Mouse (Mus musculus) limb, embryonic 12.5 days (tissue): ENCODE data around the gene Wdr81. TPM values are rescaled to one million over a fixed set of nuclear protein-coding genes. Genes with fewer than 3 reads are reported as not detected.

Experiments used
- ATAC-seq: fragments of 200-750 bp; cut with Nextera tagmentation; 2 replicates; pipeline ENCODE4 v1.8.0; 2017; ENCODE audit warnings: low read depth, moderate TSS enrichment; ENCODE audit not compliant: insufficient number of reproducible peaks, insufficient read depth, low FRiP score, low TSS enrichment
- H3K27ac ChIP-seq: fragments of 300-500 bp; sonication (generic); 2 replicates; pipeline ENCODE4 v1.5.1; 2016; ENCODE audit warnings: mild to moderate bottlenecking, moderate library complexity
- H3K27me3 ChIP-seq: fragments of 300-500 bp; sonication (generic); 2 replicates; pipeline ENCODE4 v1.6.1; 2016; ENCODE audit warnings: mild to moderate bottlenecking, moderate library complexity
- H3K36me3 ChIP-seq: fragments of 300-500 bp; sonication (generic); 2 replicates; pipeline ENCODE4 v1.6.1; 2016; ENCODE audit warnings: mild to moderate bottlenecking, moderate library complexity
- H3K4me1 ChIP-seq: fragments of 300-500 bp; sonication (generic); replicated peaks from 2 replicates; pipeline ENCODE4 v1.6.1; 2016
- H3K4me2 ChIP-seq: fragments of 300-500 bp; sonication (generic); 2 replicates; pipeline ENCODE4 v1.6.1; 2016; ENCODE audit warnings: mild to moderate bottlenecking, moderate library complexity
- H3K4me3 ChIP-seq: fragments of 300-500 bp; sonication (generic); replicated peaks from 2 replicates; pipeline ENCODE4 v1.5.1; 2016; ENCODE audit warnings: mild to moderate bottlenecking
- H3K9ac ChIP-seq: fragments of 300-500 bp; sonication (generic); replicated peaks from 2 replicates; pipeline ENCODE4 v1.6.1; 2016; ENCODE audit warnings: mild to moderate bottlenecking, moderate library complexity
- H3K9me3 ChIP-seq: fragments of 300-500 bp; sonication (generic); 2 replicates; pipeline ENCODE4 v1.6.1; 2016; ENCODE audit warnings: mild to moderate bottlenecking, moderate library complexity
- WGBS: fragments of 180-500 bp; shearing (Covaris S2); methylation state at CpG from one replicate; pipeline ENCODE4 v1.1.7; 2016; 5-methylcytosine and 5-hydroxymethylcytosine counted together
- polyA plus RNA-seq: library from polyadenylated mRNA; unstranded; fragments of >200 nt; fragmentation: Nextera tagmentation; extraction: Ambion mirVana; gene quantifications from 2 replicates; pipeline ENCODE4 v1.2.1, GENCODE M21; 2016

The Wdr81 gene
- polyA plus RNA-seq, 1 experiment from 2014 or later = 6.8 TPM

DNA sequence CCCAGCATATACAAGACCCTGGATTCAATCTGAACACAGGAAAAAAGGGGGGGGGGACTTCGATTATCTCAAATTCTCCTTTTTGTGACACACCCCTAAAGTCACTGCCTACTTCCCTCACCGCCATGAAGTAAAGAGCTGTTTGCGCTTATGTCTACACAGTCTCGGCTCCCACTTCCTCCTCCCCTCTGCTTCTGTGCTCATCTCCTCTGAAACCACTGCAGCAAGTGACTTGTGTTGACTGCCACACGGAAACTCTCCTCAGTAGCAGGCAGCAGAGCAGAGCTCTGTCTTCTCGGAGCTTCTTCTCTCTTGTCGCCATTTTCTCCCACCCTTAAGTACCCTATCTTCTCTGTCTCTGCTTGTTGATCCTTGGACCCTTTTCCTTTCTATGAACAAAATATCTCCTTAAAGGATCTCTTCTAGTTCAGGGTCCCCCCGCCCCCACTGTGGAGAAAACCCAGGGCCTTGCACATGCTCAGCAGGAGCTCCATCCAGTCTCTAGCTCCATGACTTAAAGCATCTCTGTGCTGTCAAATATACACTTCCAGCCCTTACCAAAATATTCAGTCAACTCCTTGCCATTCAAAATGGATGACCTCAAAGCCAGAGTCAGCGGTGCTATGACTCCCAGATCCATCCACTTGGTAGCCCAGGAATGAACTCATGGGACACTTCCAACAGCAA, 25.4 kb downstream of the Wdr81 start:
- Histone ChIP-seq H3K27ac (no peak overlapping the region), H3K9ac (no peak overlapping the region), H3K9me3 (peaks cover 3% of the 10 kb centered on the region; the same call in 1 of the 2 replicates), H3K4me1 (no peaks in the 10 kb centered on the region), H3K27me3 (no peaks in the 10 kb centered on the region), H3K4me3 (no peak overlapping the region), H3K36me3 (no peaks in the 10 kb centered on the region), H3K4me2 (no peak overlapping the region)
- WGBS = 85% methylated on average over 9 of the region's 9 CpGs
- no peak for ATAC-seq

DNA sequence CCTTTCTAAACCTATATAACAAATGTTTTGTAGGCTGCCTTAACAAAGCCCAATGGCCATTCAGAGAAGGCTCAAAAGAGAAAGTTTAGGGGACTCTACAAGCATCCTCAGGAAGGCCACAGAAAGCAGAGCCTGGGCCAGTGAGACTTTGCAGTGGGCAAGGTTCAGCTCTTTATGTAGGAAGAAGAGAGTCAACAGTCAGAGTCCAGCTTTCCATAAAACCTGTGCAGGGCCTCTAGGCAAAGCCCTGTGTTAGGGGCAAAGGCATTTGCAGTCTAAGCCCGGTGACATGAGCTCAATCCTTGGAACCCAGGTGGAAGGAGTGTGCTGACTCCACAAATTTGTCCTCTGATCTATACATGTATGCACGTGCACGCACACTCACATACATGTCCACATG, 30.1 kb downstream of the Wdr81 start:
- no peak for ATAC-seq
- Histone ChIP-seq H3K27ac (no peak overlapping the region), H3K9me3 (no peaks in the 10 kb centered on the region), H3K4me3 (no peak overlapping the region), H3K36me3 (no peaks in the 10 kb centered on the region), H3K9ac (no peak overlapping the region), H3K4me2 (no peak overlapping the region), H3K27me3 (no peaks in the 10 kb centered on the region), H3K4me1 (peaks cover 18% of the 10 kb centered on the region)
- 90% methylated on average over 3 of the region's 3 CpGs for WGBS

DNA sequence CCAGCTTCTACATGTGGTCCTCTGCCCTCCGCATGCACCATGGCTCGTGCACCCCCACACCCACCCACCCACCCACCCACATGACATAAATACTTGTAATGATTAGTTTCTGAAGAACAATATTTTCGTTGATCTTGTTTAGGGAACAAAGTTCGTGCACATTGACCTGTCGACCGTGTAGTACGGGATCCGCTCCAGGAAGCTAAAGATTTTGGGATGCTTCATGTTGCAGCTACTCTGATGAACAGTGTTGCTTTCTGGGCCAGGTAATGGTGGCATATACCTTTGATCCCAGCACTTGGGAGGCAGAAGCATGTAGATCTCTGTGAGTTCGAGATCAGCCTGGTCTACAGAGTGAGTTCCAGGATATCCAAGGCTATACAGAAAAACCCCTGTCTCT, 30.5 kb downstream of the Wdr81 start:
- ATAC-seq = no peak

DNA sequence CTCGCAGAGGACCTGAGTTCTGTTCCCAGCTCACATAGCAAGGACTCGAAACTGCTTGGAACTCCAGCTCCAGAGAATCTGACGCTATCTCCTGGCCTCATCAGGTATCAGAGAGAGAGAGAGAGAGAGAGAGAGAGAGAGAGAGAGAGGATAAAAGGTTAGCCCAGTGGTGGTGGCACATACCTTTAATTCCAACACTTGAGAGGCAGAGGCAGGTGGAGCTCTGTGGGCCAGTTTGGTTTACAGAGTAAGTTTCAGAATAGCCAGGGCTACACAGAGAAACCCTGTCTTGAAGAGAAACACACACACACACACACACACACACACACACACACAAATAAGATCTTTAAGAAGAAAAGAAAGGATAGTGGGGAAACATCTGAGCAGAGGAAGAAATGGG, 31.4 kb downstream of the Wdr81 start:
- 89% methylated on average over 3 of the region's 3 CpGs for WGBS
- Histone ChIP-seq H3K4me2 (no peak overlapping the region), H3K4me3 (no peak overlapping the region), H3K36me3 (no peaks in the 10 kb centered on the region), H3K4me1 (peaks cover 18% of the 10 kb centered on the region), H3K9me3 (no peaks in the 10 kb centered on the region), H3K27ac (no peak overlapping the region), H3K27me3 (no peaks in the 10 kb centered on the region), H3K9ac (no peak overlapping the region)
- no peak for ATAC-seq

More for the DNA sequence above, 30.5 kb downstream of the Wdr81 start:
- H3K4me1 ChIP-seq = peaks cover 18% of the 10 kb centered on the region
- H3K9ac ChIP-seq = no peak overlapping the region
- H3K9me3 ChIP-seq = no peaks in the 10 kb centered on the region
- no peak overlapping the region for H3K27ac ChIP-seq
- H3K36me3 ChIP-seq = no peaks in the 10 kb centered on the region
- 91% methylated on average over 9 of the region's 9 CpGs for WGBS
- H3K4me2 ChIP-seq = no peak overlapping the region
- H3K4me3 ChIP-seq = no peak overlapping the region
- no peaks in the 10 kb centered on the region for H3K27me3 ChIP-seq

DNA sequence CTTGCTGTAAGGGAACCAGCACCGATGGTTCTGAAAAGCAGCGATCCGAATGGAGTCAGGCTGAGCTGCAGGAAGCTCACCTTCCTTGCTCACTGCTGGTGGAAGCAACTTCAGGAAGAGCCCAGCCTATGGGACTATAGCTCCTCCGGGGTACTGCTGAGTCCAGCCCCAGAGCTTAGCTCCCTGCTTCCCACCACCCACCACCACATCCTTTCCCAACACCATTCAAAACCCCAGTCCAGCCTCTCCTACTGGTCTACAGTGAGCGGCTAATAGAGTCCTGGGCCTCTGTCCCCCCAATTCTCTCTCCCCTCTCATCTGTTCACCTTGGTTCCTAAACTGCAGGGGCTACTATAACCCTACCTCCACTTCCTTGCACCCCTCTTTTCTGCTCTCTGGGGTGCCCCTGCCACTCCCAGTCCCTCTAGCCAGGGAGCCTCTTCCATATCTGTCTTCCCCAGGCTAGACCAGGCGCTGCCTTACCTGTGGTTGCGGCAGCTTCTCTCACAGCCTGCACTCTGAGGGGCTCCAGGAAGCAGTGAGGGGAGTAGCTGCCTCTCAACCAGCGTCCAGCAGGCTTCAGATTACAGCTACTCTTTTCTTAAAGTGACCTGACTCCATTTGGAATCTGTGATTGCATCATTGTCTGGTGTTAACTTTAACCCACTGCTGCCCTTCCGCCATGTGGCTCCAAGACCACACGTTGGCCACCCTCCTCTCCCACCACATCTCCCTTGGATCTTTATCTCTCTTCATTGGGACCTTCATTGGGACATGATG, 32.3 kb downstream of the Wdr81 start, which contains the start of gene Serpinf1:
Serpinf1 (minus strand) TSS at position 689 of the 780 bp plus-strand sequence.
- no peaks in the 10 kb centered on the region for H3K9me3 ChIP-seq
- peak within 1 kb of the TSS; percentile 54 for H3K9ac ChIP-seq
- peak; percentile 53 for ATAC-seq

DNA sequence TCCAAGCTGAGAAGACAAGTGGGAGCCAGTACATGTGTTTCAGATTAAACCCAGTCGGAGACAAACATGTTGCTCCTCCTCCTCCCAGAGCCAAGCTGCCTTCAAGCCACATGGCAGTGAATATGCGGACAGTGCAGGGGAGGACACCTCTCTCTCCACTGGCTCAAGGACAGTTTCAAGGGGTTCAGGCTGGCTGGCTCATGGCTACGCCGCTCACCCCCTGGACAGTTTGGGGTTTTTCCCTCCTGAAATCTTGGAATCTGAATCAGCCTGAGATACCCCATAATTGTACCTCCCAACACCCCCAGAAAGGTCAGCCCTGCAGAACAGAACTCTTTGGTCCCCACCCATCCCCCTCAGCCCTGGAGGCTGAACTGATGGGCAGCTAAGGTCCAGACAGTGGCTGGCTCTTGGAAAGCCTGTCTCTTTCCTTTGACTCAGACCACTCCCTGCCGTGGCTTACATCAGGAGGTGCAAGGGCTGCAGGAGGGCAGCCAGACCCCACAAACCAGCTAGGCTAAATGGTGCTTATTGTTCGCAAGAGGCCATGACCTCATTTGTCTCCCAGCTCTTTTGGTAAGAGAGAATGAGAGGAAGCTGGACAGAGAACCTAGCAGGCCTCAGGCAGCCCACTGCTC, 33.0 kb downstream of the Wdr81 start:
- H3K9ac ChIP-seq = peak overlapping the region; percentile 54
- ATAC-seq = peak; percentile 37; the same call in 1 of the 2 replicates
- WGBS = 25% methylated on average over 6 of the region's 6 CpGs
- peak overlapping the region; percentile 76 for H3K27ac ChIP-seq
- peak overlapping the region; percentile 68 for H3K4me2 ChIP-seq
- peaks cover 18% of the 10 kb centered on the region for H3K4me1 ChIP-seq
- peak overlapping the region; percentile 47 for H3K4me3 ChIP-seq
- H3K9me3 ChIP-seq = no peaks in the 10 kb centered on the region
- peaks cover 13% of the 10 kb centered on the region for H3K36me3 ChIP-seq
- H3K27me3 ChIP-seq = no peaks in the 10 kb centered on the region

More for the DNA sequence above, 32.3 kb downstream of the Wdr81 start, which contains the start of gene Serpinf1:
- Histone ChIP-seq H3K4me3 (peak within 1 kb of the TSS; percentile 47), H3K36me3 (peaks cover 6% of the 10 kb centered on the region; the same call in 1 of the 2 replicates), H3K27me3 (no peaks in the 10 kb centered on the region), H3K4me1 (peaks cover 18% of the 10 kb centered on the region), H3K27ac (peak within 1 kb of the TSS; percentile 76), H3K4me2 (peak within 1 kb of the TSS; percentile 68)
- WGBS = 21% methylated on average over 10 of the region's 10 CpGs

DNA sequence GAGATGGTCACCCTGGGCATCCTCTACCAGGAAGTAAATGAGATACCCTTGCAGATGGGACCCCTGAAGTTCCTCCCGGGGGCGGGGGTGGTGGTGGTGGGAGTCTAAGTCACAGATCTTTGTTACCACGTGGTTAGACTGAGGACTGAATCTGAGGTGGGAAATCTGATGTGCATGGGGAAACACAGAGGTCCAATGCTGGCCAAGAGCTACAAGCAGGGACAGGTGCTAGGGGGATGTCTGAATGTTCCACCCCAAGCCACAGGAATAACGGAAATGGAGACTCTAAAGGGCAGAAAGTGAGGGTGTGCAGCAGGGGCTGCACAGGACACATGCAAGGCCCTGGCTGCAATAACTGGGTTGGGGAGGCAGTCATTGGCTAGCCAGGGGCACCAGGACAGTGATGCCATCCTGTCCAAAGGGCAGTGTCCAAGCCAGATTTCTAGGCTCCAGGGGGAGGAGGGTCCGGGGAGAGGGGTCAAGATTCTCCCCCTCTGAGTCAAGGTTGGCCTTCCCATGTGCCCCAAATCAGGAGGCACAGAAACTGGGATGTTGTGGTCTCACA, 33.6 kb downstream of the Wdr81 start:
- Histone ChIP-seq H3K27ac (peak overlapping the region; percentile 76), H3K4me2 (peak overlapping the region; percentile 68), H3K36me3 (peaks cover 19% of the 10 kb centered on the region), H3K4me3 (peak overlapping the region; percentile 47), H3K27me3 (no peaks in the 10 kb centered on the region), H3K9ac (peak overlapping the region; percentile 54), H3K9me3 (no peaks in the 10 kb centered on the region), H3K4me1 (peaks cover 18% of the 10 kb centered on the region)
- 46% methylated on average over 5 of the region's 5 CpGs for WGBS
- peak; percentile 8; the same call in 1 of the 2 replicates for ATAC-seq

DNA sequence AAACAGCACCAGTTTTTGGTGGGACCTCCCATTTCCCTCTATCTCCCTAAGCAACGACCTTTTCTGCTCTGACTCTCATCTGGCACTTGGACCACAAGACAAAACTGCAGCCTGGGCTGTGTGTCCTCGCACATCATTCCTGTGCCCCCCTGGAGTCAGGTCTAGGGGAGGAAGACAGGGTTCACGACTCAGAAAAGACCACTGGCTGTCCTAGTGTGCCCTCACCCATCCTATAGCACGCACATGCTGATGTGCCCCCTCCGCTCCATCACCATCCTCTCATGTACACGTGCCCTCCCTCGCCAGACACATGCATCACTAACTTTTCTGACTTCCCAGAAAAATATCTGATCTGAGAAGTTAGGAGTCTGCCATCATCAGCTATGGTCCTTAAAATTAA, 34.5 kb downstream of the Wdr81 start:
- 86% methylated on average over 7 of the region's 7 CpGs for WGBS
- Histone ChIP-seq H3K4me3 (no peak overlapping the region), H3K9ac (no peak overlapping the region), H3K36me3 (peaks cover 28% of the 10 kb centered on the region), H3K9me3 (no peaks in the 10 kb centered on the region), H3K27ac (no peak overlapping the region), H3K27me3 (no peaks in the 10 kb centered on the region), H3K4me2 (peak overlapping the region; percentile 68; the same call in 1 of the 2 replicates), H3K4me1 (peaks cover 18% of the 10 kb centered on the region)
- no peak for ATAC-seq

DNA sequence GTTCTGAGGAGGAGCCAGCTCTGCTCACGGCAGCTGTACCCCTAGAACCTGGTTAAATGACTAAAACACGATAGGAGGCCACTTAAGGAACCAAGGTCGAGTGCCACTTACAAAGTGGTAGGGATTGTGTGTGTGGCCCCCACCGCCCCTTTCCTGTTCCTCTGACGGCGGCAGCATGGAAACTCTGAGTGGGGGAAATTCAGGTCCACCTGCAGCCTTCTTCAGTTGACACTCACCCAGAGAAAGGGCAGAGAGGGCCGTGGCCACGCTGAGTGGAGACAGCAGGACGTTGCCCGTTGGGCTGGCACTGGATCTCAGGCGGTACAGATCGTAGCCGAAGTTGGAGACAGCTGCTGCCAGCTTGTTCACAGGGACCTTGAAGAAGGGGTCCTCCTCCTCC, 38.5 kb downstream of the Wdr81 start:
- no peak overlapping the region for H3K27ac ChIP-seq
- 91% methylated on average over 13 of the region's 13 CpGs for WGBS
- H3K36me3 ChIP-seq = peaks cover 64% of the 10 kb centered on the region

DNA sequence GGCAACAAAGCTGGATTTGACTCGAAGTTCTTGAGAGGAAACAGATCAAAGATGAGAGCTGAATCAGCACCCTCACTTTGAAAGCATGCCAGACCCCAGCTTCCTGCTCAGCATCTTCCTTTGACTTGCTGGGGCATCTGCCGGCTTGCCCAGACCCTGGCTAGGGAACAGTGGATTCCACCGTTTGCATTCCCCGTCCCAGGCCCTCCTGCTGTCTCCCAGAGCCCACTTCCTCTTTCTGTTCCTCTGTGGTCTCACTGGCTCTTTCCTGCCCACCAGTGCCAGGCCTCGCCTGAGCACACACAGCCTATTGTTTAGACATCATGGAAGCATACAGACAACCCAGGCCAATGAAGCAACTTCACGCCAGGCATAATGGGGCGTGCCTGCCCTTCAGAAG, 39.4 kb downstream of the Wdr81 start:
- Histone ChIP-seq H3K4me1 (no peaks in the 10 kb centered on the region), H3K27ac (no peak overlapping the region), H3K9me3 (no peaks in the 10 kb centered on the region), H3K36me3 (peaks cover 73% of the 10 kb centered on the region), H3K9ac (no peak overlapping the region), H3K4me3 (no peak overlapping the region), H3K27me3 (no peaks in the 10 kb centered on the region), H3K4me2 (no peak overlapping the region)
- ATAC-seq = no peak
- 64% methylated on average over 7 of the region's 7 CpGs for WGBS

More for the DNA sequence above, 38.5 kb downstream of the Wdr81 start:
- H3K9me3 ChIP-seq = no peaks in the 10 kb centered on the region
- no peak for ATAC-seq
- H3K4me2 ChIP-seq = no peak overlapping the region
- H3K9ac ChIP-seq = no peak overlapping the region
- H3K27me3 ChIP-seq = no peaks in the 10 kb centered on the region
- H3K4me3 ChIP-seq = no peak overlapping the region
- H3K4me1 ChIP-seq = peaks cover 8% of the 10 kb centered on the region

DNA sequence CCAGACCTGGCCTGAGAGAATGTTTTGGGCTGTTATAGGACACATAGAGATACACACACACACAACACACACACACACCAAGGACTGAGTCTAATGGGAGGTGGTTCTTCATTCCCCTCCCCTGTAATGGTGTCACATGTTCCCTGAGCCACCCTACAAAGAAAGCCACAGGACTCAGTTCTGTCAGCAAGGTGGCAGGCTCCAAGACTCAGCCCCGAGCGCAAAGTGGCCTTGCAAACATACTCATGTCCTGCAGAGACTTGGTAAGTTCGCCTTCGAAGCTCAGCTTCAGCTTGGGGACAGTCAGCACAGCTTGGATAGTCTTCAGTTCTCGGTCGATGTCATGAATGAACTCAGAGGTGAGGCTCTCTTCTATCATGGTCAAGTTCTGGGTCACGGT, 43.9 kb downstream of the Wdr81 start:
- peaks cover 73% of the 10 kb centered on the region for H3K36me3 ChIP-seq
- ATAC-seq = no peak
- no peaks in the 10 kb centered on the region for H3K27me3 ChIP-seq
- no peak overlapping the region for H3K27ac ChIP-seq
- H3K4me3 ChIP-seq = no peak overlapping the region
- H3K9ac ChIP-seq = no peak overlapping the region
- H3K4me1 ChIP-seq = no peaks in the 10 kb centered on the region
- 89% methylated on average over 7 of the region's 7 CpGs for WGBS
- no peaks in the 10 kb centered on the region for H3K9me3 ChIP-seq
- no peak overlapping the region for H3K4me2 ChIP-seq
